12 mouse cellular contexts compared by ENCODE assay signal in the genomic region with DNA sequence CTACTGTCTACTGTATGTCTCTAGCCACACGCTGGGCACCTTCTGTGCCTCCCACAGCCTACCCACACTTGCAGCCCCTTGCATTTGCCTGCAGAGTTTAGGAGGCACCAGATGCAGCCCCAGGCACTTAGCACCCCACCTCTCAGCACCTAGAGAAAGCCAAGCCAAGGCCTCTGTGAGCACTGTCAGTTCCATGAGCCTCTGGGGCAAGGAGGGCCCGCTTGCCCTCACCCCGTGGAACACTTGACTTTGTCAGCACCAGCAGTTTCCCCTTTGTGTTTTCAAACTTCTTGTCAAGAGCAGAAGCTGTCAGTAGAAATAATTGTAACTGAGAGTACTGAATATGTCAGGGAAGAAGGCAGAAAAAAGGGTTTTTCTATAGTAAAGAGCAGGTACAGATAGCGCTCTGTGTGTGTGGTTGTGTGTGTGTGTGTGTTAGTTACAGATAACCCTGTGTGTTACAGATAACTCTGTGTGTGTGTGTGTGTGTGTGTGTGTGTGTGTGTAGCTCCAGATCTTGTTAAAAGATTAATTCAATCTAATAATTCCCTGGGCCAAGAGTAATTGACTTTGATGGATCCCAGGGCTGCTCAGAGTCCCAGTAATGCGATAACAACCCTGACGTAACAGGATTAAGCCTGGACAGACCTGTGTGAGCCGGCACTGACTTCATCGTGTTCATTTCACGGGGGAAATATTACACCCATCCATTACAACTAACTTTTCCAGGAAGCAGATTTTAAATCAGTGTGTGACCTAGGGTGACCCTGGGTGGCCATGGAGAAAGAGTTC. TPM values are rescaled to one million over a fixed set of nuclear protein-coding genes. Genes with fewer than 3 reads are reported as not detected.
DNase-seq lines count a peak whose midpoint lies in the region; ATAC-seq and TF ChIP-seq lines count a peak whose summit lies in the region.
"Had no signal": no experiment of that assay in that cellular context is flagged by ENCODE, and none has a peak within 500 bp of the region (broad histone marks: within the 10 kb centered on the region; RNA-seq: fewer than 3 reads in every experiment).

No protein-coding gene starts in this region.

- H3K4me1 ChIP-seq in heart, embryonic 10.5 days: peaks cover 30% of the 10 kb centered on the region
- H3K4me1 ChIP-seq in midbrain, embryonic 14.5 days (ENCODE audit: control insufficient read depth, insufficient read depth, low read length): no peaks in the 10 kb centered on the region
- H3K4me1 ChIP-seq in midbrain, embryonic 16.5 days (ENCODE audit: control insufficient read depth, insufficient read depth, low read length): no peaks in the 10 kb centered on the region
- H3K4me1 ChIP-seq in limb, embryonic 10.5 days: peaks cover 9% of the 10 kb centered on the region
- H3K4me1 ChIP-seq in stomach, embryonic 16.5 days (ENCODE audit: control insufficient read depth, insufficient read depth, low read length): no peaks in the 10 kb centered on the region
- no peaks in the 10 kb centered on the region for H3K4me1 ChIP-seq in lung, postnatal 0 days (ENCODE audit: insufficient read depth, low read depth, low read length)
- H3K4me1 ChIP-seq: lung, embryonic 15.5 days had no signal

- no peak for TF ChIP-seq CTCF in lung, postnatal 0 days (IDR thresholded peaks at IDR 0.05)

- peaks cover 74% of the 10 kb centered on the region for H3K36me3 ChIP-seq in heart, embryonic 10.5 days
- peaks cover 70% of the 10 kb centered on the region for H3K36me3 ChIP-seq in midbrain, embryonic 14.5 days (ENCODE audit: control insufficient read depth, insufficient read depth, low read length)
- peaks cover 43% of the 10 kb centered on the region for H3K36me3 ChIP-seq in midbrain, embryonic 16.5 days (ENCODE audit: control insufficient read depth, insufficient read depth, low read length)
- H3K36me3 ChIP-seq in limb, embryonic 10.5 days: peaks cover 99% of the 10 kb centered on the region
- H3K36me3 ChIP-seq in stomach, embryonic 16.5 days (ENCODE audit: control insufficient read depth, insufficient read depth, low read length): 0 out of 2 replicates have a peak, but pooled peaks cover 6% of the 10 kb centered on the region
- peaks cover 48% of the 10 kb centered on the region for H3K36me3 ChIP-seq in lung, postnatal 0 days (ENCODE audit: insufficient read depth, low read length)

- H3K9ac ChIP-seq in midbrain, embryonic 14.5 days (replicated peaks; ENCODE audit: low read length): no peak overlapping the region
- H3K9ac ChIP-seq in midbrain, embryonic 16.5 days (ENCODE audit: low read depth, low read length): no peak overlapping the region
- no peak overlapping the region for H3K9ac ChIP-seq in stomach, embryonic 16.5 days (ENCODE audit: low read length)
- no peak overlapping the region for H3K9ac ChIP-seq in lung, postnatal 0 days (replicated peaks; ENCODE audit: low read depth)
- H3K9ac ChIP-seq: lung, embryonic 15.5 days had no signal

- 49% methylated on average over 9 of the region's 9 CpGs for WGBS in heart, embryonic 10.5 days
- WGBS in midbrain, embryonic 14.5 days: 64% methylated on average over 9 of the region's 9 CpGs
- WGBS in midbrain, embryonic 16.5 days: 61% methylated on average over 9 of the region's 9 CpGs
- WGBS in limb, embryonic 10.5 days: 78% methylated on average over 9 of the region's 9 CpGs
- 64% methylated on average over 9 of the region's 9 CpGs for WGBS in stomach, embryonic 16.5 days
- 78% methylated on average over 9 of the region's 9 CpGs for WGBS in lung, postnatal 0 days

- no peak overlapping the region for H3K4me3 ChIP-seq in heart, embryonic 10.5 days
- no peak overlapping the region for H3K4me3 ChIP-seq in midbrain, embryonic 14.5 days (replicated peaks; ENCODE audit: low read depth, low read length)
- no peak overlapping the region for H3K4me3 ChIP-seq in midbrain, embryonic 16.5 days (ENCODE audit: low read depth, low read length)
- H3K4me3 ChIP-seq in limb, embryonic 10.5 days: no peak overlapping the region
- no peak overlapping the region for H3K4me3 ChIP-seq in stomach, embryonic 16.5 days (replicated peaks; ENCODE audit: low read length)
- H3K4me3 ChIP-seq in lung, postnatal 0 days (ENCODE audit: low read depth, low read length): no peak overlapping the region
- H3K4me3 ChIP-seq: lung, embryonic 15.5 days had no signal

- H3K27ac ChIP-seq in heart, embryonic 10.5 days: peak overlapping the region; percentile 77
- H3K27ac ChIP-seq in midbrain, embryonic 14.5 days (replicated peaks; ENCODE audit: low read depth, low read length): no peak overlapping the region
- no peak overlapping the region for H3K27ac ChIP-seq in midbrain, embryonic 16.5 days (ENCODE audit: low read length)
- peak overlapping the region; percentile 33; the same call in 1 of the 2 replicates for H3K27ac ChIP-seq in limb, embryonic 10.5 days
- H3K27ac ChIP-seq in stomach, embryonic 16.5 days (ENCODE audit: low read length): peak overlapping the region; percentile 44; the same call in 1 of the 2 replicates
- H3K27ac ChIP-seq in lung, postnatal 0 days (ENCODE audit: low read length): no peak overlapping the region
- H3K27ac ChIP-seq: lung, embryonic 15.5 days had no signal

- no peak overlapping the region for H3K4me2 ChIP-seq in midbrain, embryonic 14.5 days (ENCODE audit: low read length)
- H3K4me2 ChIP-seq in midbrain, embryonic 16.5 days (ENCODE audit: low read length): no peak overlapping the region
- no peak overlapping the region for H3K4me2 ChIP-seq in stomach, embryonic 16.5 days (ENCODE audit: low read depth, low read length)
- H3K4me2 ChIP-seq in lung, postnatal 0 days (replicated peaks; ENCODE audit: low read depth, low read length): no peak overlapping the region
- H3K4me2 ChIP-seq: lung, embryonic 15.5 days had no signal

- H3K9me3 ChIP-seq in heart, embryonic 10.5 days: no peaks in the 10 kb centered on the region
- H3K9me3 ChIP-seq in midbrain, embryonic 14.5 days (ENCODE audit: control insufficient read depth, low read length): no peaks in the 10 kb centered on the region
- no peaks in the 10 kb centered on the region for H3K9me3 ChIP-seq in midbrain, embryonic 16.5 days (replicated peaks; ENCODE audit: control insufficient read depth, low read length, poor library complexity, severe bottlenecking)
- no peaks in the 10 kb centered on the region for H3K9me3 ChIP-seq in limb, embryonic 10.5 days (replicated peaks)
- no peaks in the 10 kb centered on the region for H3K9me3 ChIP-seq in stomach, embryonic 16.5 days (replicated peaks; ENCODE audit: control insufficient read depth, low read length)
- H3K9me3 ChIP-seq in lung, postnatal 0 days (ENCODE audit: low read length): no peaks in the 10 kb centered on the region
- H3K9me3 ChIP-seq: lung, embryonic 15.5 days had no signal

- TF ChIP-seq EP300 in lung, postnatal 0 days (IDR thresholded peaks at IDR 0.05): no peak

- no peaks in the 10 kb centered on the region for H3K27me3 ChIP-seq in heart, embryonic 10.5 days (ENCODE audit: insufficient read depth, poor library complexity, severe bottlenecking)
- no peaks in the 10 kb centered on the region for H3K27me3 ChIP-seq in midbrain, embryonic 14.5 days (ENCODE audit: control insufficient read depth, insufficient read depth, low read length)
- H3K27me3 ChIP-seq in midbrain, embryonic 16.5 days (ENCODE audit: control insufficient read depth, insufficient read depth, low read depth, low read length): no peaks in the 10 kb centered on the region
- no peaks in the 10 kb centered on the region for H3K27me3 ChIP-seq in limb, embryonic 10.5 days (ENCODE audit: low read depth, poor library complexity, severe bottlenecking)
- no peaks in the 10 kb centered on the region for H3K27me3 ChIP-seq in stomach, embryonic 16.5 days (ENCODE audit: control insufficient read depth, insufficient read depth, low read length)
- no peaks in the 10 kb centered on the region for H3K27me3 ChIP-seq in lung, postnatal 0 days (replicated peaks; ENCODE audit: insufficient read depth, low read length)
- H3K27me3 ChIP-seq: lung, embryonic 15.5 days had no signal

- DNase-seq in heart, embryonic 10.5 days (ENCODE audit: low spot score): no peak
- no peak for DNase-seq in heart, adult 8-10 months (ENCODE audit: low spot score)
- DNase-seq in midbrain, embryonic 14.5 days: peak; percentile 25
- no peak for DNase-seq in limb, embryonic 10.5 days (ENCODE audit: low spot score)
- DNase-seq in lung, postnatal 0 days (ENCODE audit: low spot score): no peak
- DNase-seq in urinary bladder, postnatal 25 days (ENCODE audit: low spot score): no peak
- DNase-seq: gastrocnemius, postnatal 10 days; right cerebral cortex, postnatal 25 days had no signal

- no peak for ATAC-seq in midbrain, embryonic 14.5 days (ENCODE audit: low FRiP score, low TSS enrichment)
- no peak for ATAC-seq in midbrain, embryonic 16.5 days
- ATAC-seq in stomach, embryonic 16.5 days (ENCODE audit: insufficient read depth, low FRiP score): peak; percentile 38; the same call in 1 of the 2 replicates
- no peak for ATAC-seq in lung, postnatal 0 days
- ATAC-seq: CD4-positive, CD25-positive, alpha-beta regulatory T cell, adult 4 months had no signal

RNA-seq across cellular contexts. Expression of a gene that starts 25.9 kb away (rescaled TPM):
- polyA plus RNA-seq in heart, embryonic 10.5 days (2016; fragmentation: Nextera tagmentation; extraction: Ambion mirVana): 15.7 and 15.9 TPM in 2 replicates
- 1 to 10 TPM; 5.6 to 7.9 (median 6.9) TPM for total RNA-seq in heart, adult 8-10 months (2022)
- 33.9 and 34.3 TPM in 2 replicates for polyA plus RNA-seq in midbrain, embryonic 14.5 days (2014; fragmentation: Nextera tagmentation; extraction: Ambion mirVana)
- 26.0 and 28.0 TPM in 2 replicates for polyA plus RNA-seq in midbrain, embryonic 16.5 days (2015; fragmentation: Nextera tagmentation; extraction: Ambion mirVana)
- 30.5 and 34.7 TPM in 2 replicates for polyA plus RNA-seq in limb, embryonic 10.5 days (2016; fragmentation: Nextera tagmentation; extraction: Ambion mirVana)
- 13.7 and 13.9 TPM in 2 replicates for polyA plus RNA-seq in stomach, embryonic 16.5 days (2015; fragmentation: Nextera tagmentation; extraction: Ambion mirVana)
- polyA plus RNA-seq in lung, postnatal 0 days (2015; fragmentation: Nextera tagmentation; extraction: Ambion mirVana): 7.9 and 8.5 TPM in 2 replicates

Comparison
In these comparisons a context has a peak if more than half of its experiments do, and no peak if none do; other contexts are left out.
1. H3K27ac ChIP-seq: peak in heart, embryonic 10.5 days (single experiment), limb, embryonic 10.5 days (single experiment) and stomach, embryonic 16.5 days (single experiment); none in midbrain, embryonic 14.5 days (single experiment), midbrain, embryonic 16.5 days (single experiment) and lung, postnatal 0 days (single experiment).